Mouse (Mus musculus): ENCODE measurements around the gene Col16a1.

Gene Col16a1

GRCm38 (mm10) chr4:130045609-130046008, 2.0 kb upstream of the Col16a1 start:
- peak; percentile 52 to 63 for DNase-seq (ENCODE audit: low spot score in 2 of 2)

- DNase-seq (ENCODE audit: low spot score in 2 of 2), result no peak
Observed at GRCm38 (mm10) chr4:130048203-130048479, 501 bp downstream of the Col16a1 start.

- peak; percentile 63 to 83 for DNase-seq (ENCODE audit: low spot score in 2 of 2)
Observed at GRCm38 (mm10) chr4:130050056-130050824, 2.6 kb downstream of the Col16a1 start.

GRCm38 (mm10) chr4:130052283-130052682, 4.6 kb downstream of the Col16a1 start:
- no peak for DNase-seq (ENCODE audit: low spot score in 2 of 2)

- no peak for DNase-seq (ENCODE audit: low spot score in 2 of 2)
Observed at GRCm38 (mm10) chr4:130053111-130053510, 5.5 kb downstream of the Col16a1 start.

- no peak for DNase-seq (ENCODE audit: low spot score in 2 of 2)
Observed at GRCm38 (mm10) chr4:130054727-130055126, 7.1 kb downstream of the Col16a1 start.

GRCm38 (mm10) chr4:130055160-130056010, 7.7 kb downstream of the Col16a1 start:
- DNase-seq (ENCODE audit: low spot score in 2 of 2), result no peak

GRCm38 (mm10) chr4:130056011-130056322, 8.3 kb downstream of the Col16a1 start:
- DNase-seq (ENCODE audit: low spot score in 2 of 2), result no peak

GRCm38 (mm10) chr4:130056471-130056870, 8.8 kb downstream of the Col16a1 start:
- no peak for DNase-seq (ENCODE audit: low spot score in 2 of 2)

- no peak for DNase-seq (ENCODE audit: low spot score in 2 of 2)
Observed at GRCm38 (mm10) chr4:130060937-130061336, 13.3 kb downstream of the Col16a1 start.

GRCm38 (mm10) chr4:130063191-130063590, 15.6 kb downstream of the Col16a1 start:
- DNase-seq (ENCODE audit: low spot score in 2 of 2), result no peak

GRCm38 (mm10) chr4:130066816-130067215, 19.2 kb downstream of the Col16a1 start:
- no peak for DNase-seq (ENCODE audit: low spot score in 2 of 2)

GRCm38 (mm10) chr4:130070523-130070922, 22.9 kb downstream of the Col16a1 start:
- no peak for DNase-seq (ENCODE audit: low spot score in 2 of 2)

GRCm38 (mm10) chr4:130071758-130072157, 24.1 kb downstream of the Col16a1 start:
- no peak for DNase-seq (ENCODE audit: low spot score in 2 of 2)

- DNase-seq (ENCODE audit: low spot score in 2 of 2), result no peak
Observed at GRCm38 (mm10) chr4:130073367-130073766, 25.7 kb downstream of the Col16a1 start.

- no peak for DNase-seq (ENCODE audit: low spot score in 2 of 2)
Observed at GRCm38 (mm10) chr4:130074761-130075515, 27.3 kb downstream of the Col16a1 start.

- no peak for DNase-seq (ENCODE audit: low spot score in 2 of 2)
Observed at GRCm38 (mm10) chr4:130076856-130077255, 29.2 kb downstream of the Col16a1 start.

GRCm38 (mm10) chr4:130078816-130079485, 31.3 kb downstream of the Col16a1 start:
- no peak for DNase-seq (ENCODE audit: low spot score in 2 of 2)

- no peak for DNase-seq (ENCODE audit: low spot score in 2 of 2)
Observed at GRCm38 (mm10) chr4:130079521-130079920, 31.9 kb downstream of the Col16a1 start.

- peak; percentile 37 to 61 for DNase-seq (ENCODE audit: low spot score in 2 of 2)
Observed at GRCm38 (mm10) chr4:130081345-130082190, 33.9 kb downstream of the Col16a1 start.

- DNase-seq (ENCODE audit: low spot score in 2 of 2), result no peak
Observed at GRCm38 (mm10) chr4:130082211-130082610, 34.6 kb downstream of the Col16a1 start.

Data from heart, adult 9 months (tissue).